Mouse (Mus musculus) kidney, embryonic 16.5 days (tissue): ENCODE data around the gene Arhgap25. TPM values are rescaled to one million over a fixed set of nuclear protein-coding genes. Genes with fewer than 3 reads are reported as not detected.

ENCODE experiments used
- ATAC-seq: fragments of 200-750 bp; cut with Nextera tagmentation; 2 replicates; pipeline ENCODE4 v1.8.0; 2017; ENCODE audit warnings: moderate TSS enrichment; ENCODE audit not compliant: low FRiP score, low TSS enrichment
- H3K27ac ChIP-seq: fragments of 300-500 bp; sonication (generic); 2 replicates; pipeline ENCODE4 v1.5.1; 2014; ENCODE audit warnings: low read length
- H3K27me3 ChIP-seq: fragments of 300-500 bp; sonication (generic); 2 replicates; pipeline ENCODE4 v1.6.1; 2014; ENCODE audit warnings: low read length, control low read depth, mixed read lengths; ENCODE audit not compliant: insufficient read depth
- H3K36me3 ChIP-seq: fragments of 300-500 bp; sonication (generic); 2 replicates; pipeline ENCODE4 v1.6.1; 2014; ENCODE audit warnings: low read length, control low read depth, mixed read lengths; ENCODE audit not compliant: insufficient read depth
- H3K4me1 ChIP-seq: fragments of 300-500 bp; sonication (generic); 2 replicates; pipeline ENCODE4 v1.6.1; 2014; ENCODE audit warnings: low read length, control low read depth, mixed read lengths; ENCODE audit not compliant: insufficient read depth
- H3K4me2 ChIP-seq: fragments of 300-500 bp; sonication (generic); replicated peaks from 2 replicates; pipeline ENCODE4 v1.6.1; 2014; ENCODE audit warnings: low read depth, low read length
- H3K4me3 ChIP-seq: fragments of 300-500 bp; sonication (generic); 2 replicates; pipeline ENCODE4 v1.5.1; 2014; ENCODE audit warnings: mild to moderate bottlenecking, low read length
- H3K9ac ChIP-seq: fragments of 300-500 bp; sonication (generic); replicated peaks from 2 replicates; pipeline ENCODE4 v1.6.1; 2014; ENCODE audit warnings: low read length
- H3K9me3 ChIP-seq: fragments of 300-500 bp; sonication (generic); 2 replicates; pipeline ENCODE4 v1.6.1; 2016; ENCODE audit warnings: low read length, control low read depth
- WGBS: fragments of 180-500 bp; shearing (Covaris S2); extraction: QIAGEN DNeasy Blood & Tissue Kit; methylation state at CpG from one replicate; pipeline ENCODE4 v1.1.7; 2014; 5-methylcytosine and 5-hydroxymethylcytosine counted together
- polyA plus RNA-seq: library from polyadenylated mRNA; unstranded; fragments of >200 nt; fragmentation: Nextera tagmentation; extraction: Ambion mirVana; gene quantifications from 2 replicates; pipeline ENCODE4 v1.2.1, GENCODE M21; 2015

Gene Arhgap25
- polyA plus RNA-seq, 1 experiment from 2014 or later: 6.3 TPM

DNA sequence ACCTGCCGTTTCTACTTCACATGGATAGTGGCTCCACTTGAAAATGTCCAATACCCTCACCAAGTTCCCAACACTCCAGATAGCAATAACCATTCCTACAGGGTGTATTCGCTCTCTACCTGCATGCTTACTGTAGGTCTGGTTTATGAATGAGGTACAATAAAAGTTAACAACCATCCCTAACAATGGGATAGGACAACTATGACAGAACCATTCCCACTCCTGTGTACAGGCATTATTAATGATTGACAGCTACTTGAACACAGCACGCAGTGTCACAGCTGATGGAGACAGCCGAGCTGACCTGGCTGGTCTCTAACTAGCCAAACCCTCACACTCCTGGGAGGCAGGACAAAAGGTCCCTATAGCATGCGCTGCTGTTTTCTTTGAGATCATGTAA lies 4.6 kb upstream of the Arhgap25 start:
- Histone ChIP-seq H3K27me3 (no peaks in the 10 kb centered on the region), H3K27ac (no peak overlapping the region), H3K9ac (no peak overlapping the region), H3K9me3 (no peaks in the 10 kb centered on the region), H3K4me2 (no peak overlapping the region), H3K4me1 (no peaks in the 10 kb centered on the region; the same call in 1 of the 2 replicates), H3K4me3 (no peak overlapping the region), H3K36me3 (no peaks in the 10 kb centered on the region)
- no peak for ATAC-seq
- WGBS: 61% methylated on average over 5 of the region's 5 CpGs

- no peak overlapping the region for H3K27ac ChIP-seq
- no peak overlapping the region for H3K4me2 ChIP-seq
- H3K9ac ChIP-seq: no peak overlapping the region
- H3K4me3 ChIP-seq: no peak overlapping the region
- H3K4me1 ChIP-seq: no peaks in the 10 kb centered on the region
- no peaks in the 10 kb centered on the region for H3K9me3 ChIP-seq
- 70% methylated on average over 8 of the region's 8 CpGs for WGBS
- H3K27me3 ChIP-seq: no peaks in the 10 kb centered on the region
- H3K36me3 ChIP-seq: no peaks in the 10 kb centered on the region
- ATAC-seq: no peak
Measured at GRCm38 (mm10) chr6:87536270-87536669, 3.2 kb upstream of the Arhgap25 start.

DNA sequence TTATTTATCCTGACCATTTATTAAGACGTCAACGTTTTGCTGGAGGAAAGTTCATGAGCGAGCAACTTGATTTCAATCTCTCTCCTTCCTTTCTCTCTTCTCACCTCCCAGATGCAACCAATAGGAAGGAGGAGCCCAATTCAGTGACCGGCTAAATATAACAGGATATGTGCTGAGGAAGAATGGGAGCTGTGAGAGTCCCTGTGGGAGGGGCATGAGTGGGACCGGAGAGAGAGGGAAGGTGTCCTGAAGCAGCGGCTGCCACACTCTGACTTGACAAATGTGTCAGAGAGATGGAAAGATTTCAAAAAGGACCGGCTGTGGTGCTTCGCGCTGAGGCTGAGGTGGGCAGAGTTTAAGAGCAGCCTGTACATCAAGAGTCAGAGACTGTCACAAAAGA lies 2.6 kb upstream of the Arhgap25 start:
- H3K4me3 ChIP-seq: no peak overlapping the region
- no peaks in the 10 kb centered on the region for H3K36me3 ChIP-seq
- H3K4me2 ChIP-seq: no peak overlapping the region
- no peak for ATAC-seq
- no peak overlapping the region for H3K27ac ChIP-seq
- H3K27me3 ChIP-seq: no peaks in the 10 kb centered on the region
- H3K9me3 ChIP-seq: no peaks in the 10 kb centered on the region
- no peak overlapping the region for H3K9ac ChIP-seq
- H3K4me1 ChIP-seq: no peaks in the 10 kb centered on the region
- 37% methylated on average over 9 of the region's 9 CpGs for WGBS

DNA sequence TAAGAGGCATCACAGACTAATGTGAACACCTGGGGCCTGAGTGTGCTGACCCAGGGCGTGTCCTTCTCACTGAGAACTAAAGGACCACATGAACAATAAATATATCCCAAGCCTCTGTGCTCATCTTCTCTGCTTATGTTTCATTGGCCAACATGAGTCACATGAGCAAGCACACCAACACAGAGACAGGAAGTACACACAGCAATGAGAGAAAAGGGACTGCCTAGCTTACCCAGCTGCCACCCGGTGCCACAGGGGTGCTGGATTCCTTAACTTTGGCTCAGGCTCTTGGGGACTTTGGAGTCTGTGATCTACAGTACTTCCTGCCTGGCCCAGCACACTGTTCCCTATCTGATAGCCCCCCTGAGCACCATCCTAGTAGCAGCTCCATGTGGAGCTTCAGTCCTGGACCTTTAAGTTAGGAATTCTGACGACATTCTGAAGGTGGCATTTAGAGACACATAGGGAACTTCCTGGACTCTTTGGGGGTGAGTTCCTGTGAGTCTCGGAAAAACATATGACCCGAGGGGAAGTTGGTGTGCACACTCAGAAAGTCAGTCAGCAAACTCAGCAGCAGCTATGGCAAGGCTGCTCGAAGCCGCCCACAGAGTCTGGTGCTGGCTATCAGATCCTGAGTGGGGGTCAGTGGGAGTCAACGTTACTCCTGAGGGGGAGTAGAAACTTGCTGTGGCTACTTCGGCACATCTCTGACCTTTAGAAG lies 2.0 kb upstream of the Arhgap25 start:
- WGBS: 55% methylated on average over 9 of the region's 9 CpGs
- no peak overlapping the region for H3K27ac ChIP-seq

DNA sequence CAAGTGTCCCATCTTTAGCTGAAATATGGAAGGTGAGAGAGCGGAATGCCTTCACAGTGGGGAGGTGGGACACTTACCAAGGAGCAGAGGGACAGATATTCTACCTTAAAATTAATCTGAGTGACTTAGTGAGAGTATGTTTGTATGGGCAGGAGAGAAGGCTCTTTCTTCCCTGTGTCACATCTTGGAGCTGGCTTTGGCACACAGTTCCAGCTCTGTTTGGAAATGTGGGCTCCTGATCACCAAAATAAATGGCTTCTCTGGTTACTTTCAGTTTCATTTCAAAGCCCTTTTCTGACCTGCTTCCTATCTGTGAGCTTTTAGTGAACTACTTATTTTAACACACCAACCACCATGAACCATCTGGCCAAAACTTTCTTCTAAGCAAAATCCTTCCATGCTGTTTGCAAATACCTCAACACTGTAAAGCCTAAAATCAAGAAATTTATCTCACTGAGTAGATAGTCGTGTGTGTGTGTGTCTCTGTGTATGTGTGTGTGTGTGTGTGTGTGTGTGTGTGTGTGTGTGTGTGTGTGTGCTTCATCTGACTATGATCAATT lies 1.5 kb downstream of the Arhgap25 start:
- 91% methylated on average over 2 of the region's 2 CpGs for WGBS
- Histone ChIP-seq H3K9ac (no peak overlapping the region), H3K4me2 (no peak overlapping the region), H3K4me1 (no peaks in the 10 kb centered on the region), H3K27me3 (no peaks in the 10 kb centered on the region), H3K36me3 (no peaks in the 10 kb centered on the region), H3K27ac (no peak overlapping the region), H3K4me3 (no peak overlapping the region), H3K9me3 (no peaks in the 10 kb centered on the region)
- no peak for ATAC-seq

More for the DNA sequence above, 2.0 kb upstream of the Arhgap25 start:
- H3K4me3 ChIP-seq: no peak overlapping the region
- no peaks in the 10 kb centered on the region for H3K9me3 ChIP-seq
- H3K27me3 ChIP-seq: no peaks in the 10 kb centered on the region
- no peaks in the 10 kb centered on the region for H3K4me1 ChIP-seq
- H3K36me3 ChIP-seq: no peaks in the 10 kb centered on the region
- H3K9ac ChIP-seq: no peak overlapping the region
- H3K4me2 ChIP-seq: no peak overlapping the region
- ATAC-seq: no peak

DNA sequence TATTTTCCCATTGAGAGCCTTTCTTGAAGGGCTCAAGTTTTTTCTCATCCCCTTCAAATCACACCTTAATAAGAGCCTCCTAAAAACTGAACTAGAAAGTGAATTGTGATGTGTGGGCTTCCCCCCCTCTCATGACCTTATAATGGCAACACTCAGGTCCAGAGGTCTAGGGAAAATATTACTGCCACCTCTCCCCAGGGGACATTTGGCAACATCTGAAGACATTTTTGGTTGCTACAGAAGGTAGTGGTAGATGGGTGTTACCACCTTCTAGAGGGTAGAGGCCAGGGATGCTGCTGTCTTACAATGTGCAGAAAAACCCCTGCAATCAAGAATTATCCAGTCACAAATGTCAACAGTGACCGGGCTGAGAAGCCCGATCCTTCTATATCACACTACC lies 2.7 kb downstream of the Arhgap25 start:
- Histone ChIP-seq H3K4me1 (no peaks in the 10 kb centered on the region), H3K9me3 (no peaks in the 10 kb centered on the region), H3K27me3 (no peaks in the 10 kb centered on the region), H3K4me2 (no peak overlapping the region), H3K4me3 (no peak overlapping the region), H3K9ac (no peak overlapping the region), H3K27ac (no peak overlapping the region), H3K36me3 (no peaks in the 10 kb centered on the region)
- ATAC-seq: no peak
- WGBS: 84% methylated on average over 2 of the region's 2 CpGs

- Histone ChIP-seq H3K4me2 (no peak overlapping the region), H3K9me3 (no peaks in the 10 kb centered on the region), H3K27me3 (no peaks in the 10 kb centered on the region), H3K36me3 (no peaks in the 10 kb centered on the region), H3K27ac (no peak overlapping the region), H3K4me3 (no peak overlapping the region), H3K9ac (no peak overlapping the region), H3K4me1 (no peaks in the 10 kb centered on the region)
- ATAC-seq: no peak
- WGBS: 92% methylated on average over 6 of the region's 6 CpGs
Measured at GRCm38 (mm10) chr6:87527846-87528557, 5.1 kb downstream of the Arhgap25 start.

DNA sequence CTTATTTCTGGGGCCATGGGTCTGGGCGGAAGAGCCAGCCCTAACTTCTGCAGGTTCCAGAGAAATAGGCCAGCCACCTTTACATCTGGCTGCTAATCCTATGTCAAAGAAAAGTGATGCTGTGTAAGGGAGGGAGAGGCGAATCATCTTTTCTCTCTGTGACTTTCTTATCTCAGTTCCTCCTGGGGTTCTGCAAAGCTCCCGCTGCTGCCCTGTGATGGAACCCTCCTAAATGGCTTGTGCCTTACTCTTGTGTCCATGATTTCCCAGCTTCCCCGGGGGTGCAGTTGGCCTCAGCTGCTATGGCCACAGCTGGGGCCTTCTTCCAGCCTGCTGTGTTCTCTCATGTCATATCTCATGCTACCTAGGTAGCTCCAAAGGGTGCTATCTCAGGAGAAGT lies 5.7 kb downstream of the Arhgap25 start:
- Histone ChIP-seq H3K27ac (no peak overlapping the region), H3K4me1 (no peaks in the 10 kb centered on the region), H3K4me3 (no peak overlapping the region), H3K9me3 (no peaks in the 10 kb centered on the region), H3K4me2 (no peak overlapping the region), H3K27me3 (no peaks in the 10 kb centered on the region), H3K36me3 (no peaks in the 10 kb centered on the region), H3K9ac (no peak overlapping the region)
- WGBS: 89% methylated on average over 4 of the region's 4 CpGs
- ATAC-seq: no peak

GRCm38 (mm10) chr6:87525126-87525525 lies 7.9 kb downstream of the Arhgap25 start:
- Histone ChIP-seq H3K36me3 (no peaks in the 10 kb centered on the region), H3K27ac (no peak overlapping the region), H3K4me3 (no peak overlapping the region), H3K9me3 (no peaks in the 10 kb centered on the region), H3K27me3 (no peaks in the 10 kb centered on the region), H3K4me1 (no peaks in the 10 kb centered on the region), H3K4me2 (no peak overlapping the region), H3K9ac (no peak overlapping the region)
- ATAC-seq: no peak
- 90% methylated on average over 10 of the region's 10 CpGs for WGBS

DNA sequence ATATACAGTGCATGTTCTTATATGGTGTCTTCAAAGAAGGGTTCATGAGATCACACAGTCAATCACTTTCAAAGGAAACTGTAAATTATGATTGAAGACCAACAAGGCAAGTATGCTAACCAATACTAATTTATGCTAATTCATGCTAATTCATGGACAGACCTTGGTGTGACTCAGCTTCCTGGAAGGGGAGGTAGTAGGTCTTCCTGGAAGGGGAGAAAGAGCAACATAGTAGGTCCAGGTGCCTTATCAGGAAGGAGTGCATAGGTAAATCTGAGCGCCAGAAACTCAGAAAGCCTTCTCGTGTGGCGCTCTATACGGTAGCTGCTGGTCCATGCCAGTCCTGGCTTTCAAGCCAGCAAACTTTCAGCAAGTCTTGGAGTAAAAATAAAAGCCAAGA lies 8.8 kb downstream of the Arhgap25 start:
- Histone ChIP-seq H3K9ac (no peak overlapping the region), H3K27me3 (no peaks in the 10 kb centered on the region), H3K4me2 (no peak overlapping the region), H3K9me3 (no peaks in the 10 kb centered on the region), H3K4me3 (no peak overlapping the region), H3K27ac (no peak overlapping the region), H3K4me1 (no peaks in the 10 kb centered on the region), H3K36me3 (no peaks in the 10 kb centered on the region)
- 94% methylated on average over 4 of the region's 4 CpGs for WGBS
- ATAC-seq: no peak
